Mouse (Mus musculus): Measurements from ENCODE around the gene Gcnt2. TPM values are rescaled to one million over a fixed set of nuclear protein-coding genes. Genes with fewer than 3 reads are reported as not detected.
"Not testable (repeated sequence)": the region's sequence is repeated elsewhere in the genome, so short reads cannot be mapped to it uniquely, and the experiment has no call there.

Gcnt2 gene
- polyA plus RNA-seq, 1 experiment from 2014 or later: 6.0 TPM

DNA sequence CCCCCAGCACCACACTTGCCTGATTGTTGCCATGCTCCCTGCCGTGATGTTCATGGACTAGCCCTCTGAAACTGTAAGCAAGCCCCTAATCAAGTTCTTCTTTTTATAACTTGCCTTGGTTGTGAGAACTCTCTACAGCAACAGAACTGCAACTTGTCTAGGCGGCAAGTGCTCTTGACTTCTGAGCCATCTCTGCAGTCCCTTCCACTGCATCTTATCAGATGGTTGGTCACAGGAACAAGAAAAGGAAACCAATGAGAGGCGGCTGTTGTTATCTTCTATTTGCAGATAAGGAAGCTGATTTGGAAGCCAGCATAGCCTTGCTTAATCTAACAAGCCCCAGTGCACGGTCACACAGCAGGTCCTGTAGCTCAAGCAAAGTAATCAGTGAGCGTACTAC is 14.5 kb downstream of the Gcnt2 start:
- Histone ChIP-seq H3K4me1 (0 out of 2 replicates have a peak, but pooled peaks cover 3% of the 10 kb centered on the region), H3K9me3 (replicated peaks) (no peaks in the 10 kb centered on the region), H3K36me3 (no peaks in the 10 kb centered on the region), H3K4me2 (replicated peaks) (no peak overlapping the region), H3K4me3 (replicated peaks) (no peak overlapping the region), H3K9ac (no peak overlapping the region), H3K27ac (replicated peaks) (no peak overlapping the region), H3K27me3 (no peaks in the 10 kb centered on the region)
- no peak for ATAC-seq (ENCODE audit: insufficient number of reproducible peaks, low FRiP score, low TSS enrichment, low read depth)
- 83% methylated on average over 5 of the region's 5 CpGs for WGBS

DNA sequence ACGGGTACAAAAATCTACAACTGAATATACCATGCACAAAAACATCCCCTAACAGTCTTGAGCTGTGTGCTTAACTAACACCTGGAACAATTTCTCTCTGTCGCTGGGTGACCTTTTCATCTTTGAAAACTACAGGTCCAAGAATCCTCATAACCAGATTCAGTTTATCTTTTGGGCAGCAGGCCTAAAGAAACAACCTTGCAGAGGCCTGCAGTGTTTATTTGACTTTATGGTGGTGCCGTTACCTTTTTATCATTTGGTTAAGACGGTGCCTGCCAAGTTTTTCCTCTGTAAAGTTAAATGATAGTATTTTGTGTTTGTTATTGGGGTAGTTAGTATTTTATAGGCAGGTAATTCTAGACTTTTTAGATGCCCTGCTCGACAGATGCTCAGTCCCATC is 15.9 kb downstream of the Gcnt2 start:
- H3K27ac ChIP-seq (replicated peaks): no peak overlapping the region
- H3K4me3 ChIP-seq (replicated peaks): no peak overlapping the region
- no peak for ATAC-seq (ENCODE audit: insufficient number of reproducible peaks, low FRiP score, low TSS enrichment, low read depth)
- H3K4me1 ChIP-seq: no peaks in the 10 kb centered on the region
- H3K9ac ChIP-seq: no peak overlapping the region
- no peaks in the 10 kb centered on the region for H3K36me3 ChIP-seq
- no peaks in the 10 kb centered on the region for H3K9me3 ChIP-seq (replicated peaks)
- 78% methylated on average over 5 of the region's 5 CpGs for WGBS
- no peak overlapping the region for H3K4me2 ChIP-seq (replicated peaks)
- 0 out of 2 replicates have a peak, but pooled peaks cover 4% of the 10 kb centered on the region for H3K27me3 ChIP-seq

DNA sequence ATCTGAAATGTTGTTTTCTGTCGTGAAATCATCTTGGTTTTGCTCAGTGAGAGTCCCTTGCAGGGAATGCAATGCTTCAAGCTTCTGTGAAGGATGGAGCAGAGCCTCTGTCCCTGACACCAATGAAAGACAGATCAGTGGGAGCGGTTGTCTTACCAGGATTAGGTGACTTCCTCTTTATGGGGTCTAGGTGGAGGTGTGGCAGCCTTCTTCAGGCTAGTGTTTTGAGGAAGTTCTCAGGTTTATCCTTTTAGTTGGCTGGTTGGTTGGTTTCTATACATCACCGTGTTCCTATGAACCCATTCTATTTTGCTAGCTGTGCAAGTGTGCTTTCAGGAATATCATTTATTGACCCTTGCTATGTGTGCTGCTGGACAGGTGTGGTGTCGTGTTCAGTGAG is 18.0 kb downstream of the Gcnt2 start:
- ATAC-seq (ENCODE audit: insufficient number of reproducible peaks, low FRiP score, low TSS enrichment, low read depth): no peak
- Histone ChIP-seq H3K36me3 (no peaks in the 10 kb centered on the region), H3K27me3 (0 out of 2 replicates have a peak, but pooled peaks cover 4% of the 10 kb centered on the region), H3K9ac (no peak overlapping the region), H3K27ac (replicated peaks) (no peak overlapping the region), H3K4me1 (no peaks in the 10 kb centered on the region), H3K4me3 (replicated peaks) (no peak overlapping the region), H3K4me2 (replicated peaks) (no peak overlapping the region), H3K9me3 (replicated peaks) (no peaks in the 10 kb centered on the region)
- WGBS: 78% methylated on average over 4 of the region's 4 CpGs

DNA sequence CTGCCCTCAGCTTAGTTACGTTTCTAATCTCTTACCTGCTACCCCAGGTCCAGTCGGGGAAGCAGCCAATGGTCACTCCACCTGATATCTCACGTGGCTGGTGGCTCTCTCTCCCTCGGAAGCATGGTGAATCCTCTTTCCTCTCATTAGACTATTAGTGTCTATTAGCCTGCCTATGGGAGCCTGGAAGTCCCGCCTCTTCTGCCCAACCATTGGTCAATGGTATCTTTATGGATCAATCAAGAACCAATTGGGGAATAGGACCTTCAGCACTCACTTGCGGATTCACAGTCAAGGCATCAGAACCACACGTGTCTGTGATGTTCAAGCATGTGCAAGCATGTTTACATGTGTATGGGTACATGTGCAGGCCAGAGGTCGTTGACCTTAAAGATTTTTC is 21.0 kb downstream of the Gcnt2 start:
- H3K27ac ChIP-seq (replicated peaks): no peak overlapping the region
- 76% methylated on average over 8 of the region's 8 CpGs for WGBS
- no peaks in the 10 kb centered on the region for H3K9me3 ChIP-seq (replicated peaks)
- no peak overlapping the region for H3K4me3 ChIP-seq (replicated peaks)
- H3K9ac ChIP-seq: no peak overlapping the region
- no peaks in the 10 kb centered on the region for H3K4me1 ChIP-seq
- no peaks in the 10 kb centered on the region for H3K36me3 ChIP-seq
- no peak for ATAC-seq (ENCODE audit: insufficient number of reproducible peaks, low FRiP score, low TSS enrichment, low read depth)
- H3K27me3 ChIP-seq: 0 out of 2 replicates have a peak, but pooled peaks cover 4% of the 10 kb centered on the region
- no peak overlapping the region for H3K4me2 ChIP-seq (replicated peaks)

DNA sequence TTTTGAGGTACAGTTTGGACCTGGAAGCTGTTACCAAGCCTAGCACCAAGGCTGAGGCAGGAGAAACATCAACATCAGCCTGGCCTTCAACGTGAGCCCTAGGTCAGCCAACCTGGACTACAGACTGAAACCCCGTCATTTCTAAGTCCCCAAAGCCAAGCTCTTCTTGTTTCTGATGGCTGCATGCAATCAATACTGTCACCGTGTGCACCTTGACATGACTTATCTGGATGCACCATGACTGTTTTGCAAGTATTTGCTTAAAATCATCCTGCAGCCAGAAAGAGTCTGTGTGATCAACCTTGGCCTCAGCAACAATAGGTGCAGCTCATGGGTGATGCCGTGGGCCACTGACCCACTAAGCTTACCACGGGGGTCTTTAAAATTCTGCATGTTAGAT is 23.1 kb downstream of the Gcnt2 start:
- 0 out of 2 replicates have a peak, but pooled peaks cover 5% of the 10 kb centered on the region for H3K27me3 ChIP-seq
- peaks cover 14% of the 10 kb centered on the region; the same call in 1 of the 2 replicates for H3K4me1 ChIP-seq
- no peak overlapping the region for H3K4me2 ChIP-seq (replicated peaks)
- no peak overlapping the region for H3K4me3 ChIP-seq (replicated peaks)
- no peak overlapping the region for H3K9ac ChIP-seq
- no peak overlapping the region for H3K27ac ChIP-seq (replicated peaks)
- no peaks in the 10 kb centered on the region for H3K36me3 ChIP-seq
- H3K9me3 ChIP-seq (replicated peaks): no peaks in the 10 kb centered on the region
- WGBS: 81% methylated on average over 5 of the region's 5 CpGs
- no peak for ATAC-seq (ENCODE audit: insufficient number of reproducible peaks, low FRiP score, low TSS enrichment, low read depth)

GRCm38 (mm10) chr13:40883903-40884302 is 24.3 kb downstream of the Gcnt2 start:
- ATAC-seq (ENCODE audit: insufficient number of reproducible peaks, low FRiP score, low TSS enrichment, low read depth): no peak
- H3K4me3 ChIP-seq (replicated peaks): no peak overlapping the region
- 75% methylated on average over 9 of the region's 9 CpGs for WGBS
- H3K36me3 ChIP-seq: no peaks in the 10 kb centered on the region
- H3K27ac ChIP-seq (replicated peaks): no peak overlapping the region
- H3K27me3 ChIP-seq: 0 out of 2 replicates have a peak, but pooled peaks cover 7% of the 10 kb centered on the region
- no peak overlapping the region for H3K9ac ChIP-seq
- H3K4me1 ChIP-seq: peaks cover 18% of the 10 kb centered on the region; the same call in 1 of the 2 replicates
- no peak overlapping the region for H3K4me2 ChIP-seq (replicated peaks)
- H3K9me3 ChIP-seq (replicated peaks): no peaks in the 10 kb centered on the region

DNA sequence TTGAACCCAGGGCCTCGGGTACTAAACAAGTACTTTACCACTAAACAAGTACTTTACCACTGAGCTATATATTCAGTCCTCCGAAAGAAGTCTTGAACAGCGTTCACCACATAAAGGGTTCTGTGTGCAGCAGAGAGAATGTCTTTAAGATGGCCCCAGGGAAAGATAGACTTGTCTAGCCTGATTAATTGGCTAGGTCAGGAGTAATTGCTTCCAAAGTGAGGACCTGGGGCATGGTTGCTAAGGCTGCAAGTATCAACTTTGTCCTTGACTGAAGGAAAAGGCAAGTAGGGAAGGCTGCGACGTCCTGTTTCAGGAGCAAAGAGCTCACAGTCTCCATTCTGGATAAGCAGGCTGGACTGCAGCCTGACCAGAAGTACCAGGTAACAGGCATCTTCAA is 25.3 kb downstream of the Gcnt2 start:
- H3K9me3 ChIP-seq (replicated peaks): no peaks in the 10 kb centered on the region
- H3K4me1 ChIP-seq: peaks cover 18% of the 10 kb centered on the region; the same call in 1 of the 2 replicates
- no peak overlapping the region for H3K4me2 ChIP-seq (replicated peaks)
- no peak overlapping the region for H3K27ac ChIP-seq (replicated peaks)
- H3K4me3 ChIP-seq (replicated peaks): no peak overlapping the region
- no peak for ATAC-seq (ENCODE audit: insufficient number of reproducible peaks, low FRiP score, low TSS enrichment, low read depth)
- WGBS: 33% methylated on average over 5 of the region's 5 CpGs
- 0 out of 2 replicates have a peak, but pooled peaks cover 3% of the 10 kb centered on the region for H3K27me3 ChIP-seq
- H3K9ac ChIP-seq: no peak overlapping the region
- H3K36me3 ChIP-seq: no peaks in the 10 kb centered on the region

DNA sequence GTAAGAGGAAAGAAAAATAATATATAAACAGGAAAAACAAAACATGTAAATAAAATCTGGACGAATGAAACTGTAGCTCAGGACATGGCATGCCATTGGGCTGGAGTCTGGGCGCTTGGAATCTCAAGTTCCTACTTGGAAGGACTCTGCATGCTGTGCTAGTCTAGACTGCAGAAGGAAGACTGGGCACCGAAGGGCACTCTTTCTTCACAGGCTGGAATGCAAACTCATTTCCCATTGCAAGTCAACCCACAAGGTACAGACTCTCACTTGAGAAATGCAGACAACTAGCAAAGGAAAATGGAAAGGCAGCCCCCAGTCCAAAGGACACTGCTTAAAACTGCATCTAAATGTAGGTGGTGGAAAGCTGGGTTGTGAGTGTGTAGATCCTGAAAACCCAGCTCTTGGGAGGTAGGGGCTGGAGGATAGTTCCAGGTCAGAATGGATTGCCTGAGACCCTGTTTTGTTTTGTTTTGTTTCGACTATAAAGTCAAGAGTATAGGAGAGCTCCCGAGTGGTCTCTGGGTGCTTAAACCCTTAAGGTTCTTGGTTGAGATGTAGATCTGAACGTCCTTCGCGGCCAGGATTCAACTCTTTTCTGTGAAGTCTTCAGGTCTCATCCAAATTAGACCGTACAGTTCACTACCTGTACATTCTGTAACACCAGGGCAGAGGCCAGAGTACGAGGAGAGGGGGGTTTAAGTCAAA is 26.5 kb downstream of the Gcnt2 start:
- no peak overlapping the region for H3K27ac ChIP-seq (replicated peaks)
- no peaks in the 10 kb centered on the region for H3K9me3 ChIP-seq (replicated peaks)
- whole genome bisulfite sequencing: 39% methylated on average over 10 of the region's 10 CpGs
- peak overlapping the region; percentile 61 for H3K4me2 ChIP-seq (replicated peaks)
- ATAC-seq (ENCODE audit: insufficient number of reproducible peaks, low FRiP score, low TSS enrichment, low read depth): no peak
- H3K4me3 ChIP-seq (replicated peaks): peak overlapping the region; percentile 35
- peaks cover 18% of the 10 kb centered on the region for H3K4me1 ChIP-seq
- H3K27me3 ChIP-seq: 0 out of 2 replicates have a peak, but pooled peaks cover 3% of the 10 kb centered on the region
- no peak overlapping the region for H3K9ac ChIP-seq
- no peaks in the 10 kb centered on the region for H3K36me3 ChIP-seq

GRCm38 (mm10) chr13:40886643-40887381 is 27.3 kb downstream of the Gcnt2 start:
- Histone ChIP-seq H3K36me3 (no peaks in the 10 kb centered on the region), H3K27me3 (0 out of 2 replicates have a peak, but pooled peaks cover 3% of the 10 kb centered on the region), H3K4me3 (replicated peaks) (peak overlapping the region; percentile 35), H3K4me1 (peaks cover 18% of the 10 kb centered on the region), H3K27ac (replicated peaks) (0 out of 2 replicates have a peak overlapping the region, but pooled peaks have one; percentile 7), H3K9me3 (replicated peaks) (no peaks in the 10 kb centered on the region), H3K9ac (peak overlapping the region; percentile 22; the same call in 1 of the 2 replicates), H3K4me2 (replicated peaks) (peak overlapping the region; percentile 61)
- 3% methylated on average over 22 of the region's 22 CpGs for WGBS
- ATAC-seq (ENCODE audit: insufficient number of reproducible peaks, low FRiP score, low TSS enrichment, low read depth): no peak

DNA sequence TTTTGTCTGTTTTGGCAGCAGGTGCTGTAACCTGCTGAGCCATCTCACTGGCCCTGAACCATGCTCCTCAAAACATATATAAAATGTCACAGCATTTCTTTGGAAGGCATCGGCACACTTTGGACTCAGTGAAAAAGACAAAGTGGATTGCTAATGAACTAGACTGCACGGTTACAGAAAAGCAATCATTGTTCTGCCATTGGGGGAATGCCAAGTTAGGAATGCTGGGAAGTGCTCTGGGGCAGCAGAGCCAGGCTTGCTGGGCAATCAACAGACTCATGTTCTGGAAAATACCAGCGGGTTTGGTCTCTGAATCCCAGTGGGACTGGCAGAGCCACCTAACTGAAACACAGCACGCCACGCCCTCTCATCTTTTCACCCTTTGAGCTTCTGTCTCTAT is 31.0 kb downstream of the Gcnt2 start:
- Histone ChIP-seq H3K9ac (no peak overlapping the region), H3K4me1 (peaks cover 18% of the 10 kb centered on the region), H3K36me3 (no peaks in the 10 kb centered on the region), H3K4me2 (replicated peaks) (no peak overlapping the region), H3K27ac (replicated peaks) (no peak overlapping the region), H3K27me3 (0 out of 2 replicates have a peak, but pooled peaks cover 3% of the 10 kb centered on the region), H3K9me3 (replicated peaks) (no peaks in the 10 kb centered on the region), H3K4me3 (replicated peaks) (no peak overlapping the region)
- ATAC-seq (ENCODE audit: insufficient number of reproducible peaks, low FRiP score, low TSS enrichment, low read depth): no peak
- 68% methylated on average over 5 of the region's 5 CpGs for WGBS

DNA sequence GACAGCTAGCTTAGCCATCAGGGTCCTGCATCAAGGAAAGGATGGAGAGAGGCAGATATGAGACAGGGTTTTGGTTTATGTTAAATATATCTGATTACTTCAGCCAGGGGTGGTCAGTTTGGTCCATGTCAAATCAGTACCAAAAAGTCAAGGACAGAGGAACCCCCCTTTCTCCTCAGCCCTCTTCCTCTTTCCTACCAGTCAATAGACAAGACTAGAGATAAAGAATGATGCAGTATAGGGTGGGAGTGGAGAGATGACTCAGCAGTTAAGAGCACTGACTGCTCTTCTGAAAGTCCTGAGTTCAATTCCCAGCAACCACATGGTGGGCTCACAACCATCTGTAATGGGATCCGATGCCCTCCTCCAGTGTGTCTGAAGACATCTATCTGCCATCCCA is 31.8 kb downstream of the Gcnt2 start:
- ATAC-seq (ENCODE audit: insufficient number of reproducible peaks, low FRiP score, low TSS enrichment, low read depth); H3K4me2 ChIP-seq (replicated peaks): not testable (repeated sequence)
- WGBS: 93% methylated on average over 1 of the region's 1 CpGs

More for the DNA sequence above, 31.8 kb downstream of the Gcnt2 start:
- H3K9ac ChIP-seq; H3K27me3 ChIP-seq; H3K27ac ChIP-seq (replicated peaks); H3K9me3 ChIP-seq (replicated peaks); H3K36me3 ChIP-seq; H3K4me3 ChIP-seq (replicated peaks): not testable (repeated sequence)
- peaks cover 16% of the 10 kb centered on the region for H3K4me1 ChIP-seq

All from embryonic facial prominence, embryonic 15.5 days (tissue).